Mouse (Mus musculus) C2C12 (cell line): Measurements from ENCODE around the gene Pjvk.

Source experiments
- CEBPB ChIP-seq: IDR thresholded peaks from one replicate; pipeline ENCODE4 v1.6.1; 2011; ENCODE audit warnings: low read depth, mild to moderate bottlenecking, control low read depth, moderate library complexity
- CTCF ChIP-seq: IDR thresholded peaks from one replicate; pipeline ENCODE4 v1.5.1; 2011; ENCODE audit not compliant: control insufficient read depth, insufficient read depth, insufficient read length
- FOSL1 ChIP-seq: IDR thresholded peaks from one replicate; pipeline ENCODE4 v1.8.0; 2011; ENCODE audit warnings: mild to moderate bottlenecking, low read length; ENCODE audit not compliant: poor library complexity, insufficient read depth, severe bottlenecking
- MAX ChIP-seq: IDR thresholded peaks from one replicate; pipeline ENCODE4 v1.6.1; 2011; ENCODE audit warnings: mild to moderate bottlenecking, control low read depth
- MYOD1 ChIP-seq: IDR thresholded peaks from one replicate; pipeline ENCODE4 v1.6.1; 2011; ENCODE audit warnings: low read depth; ENCODE audit not compliant: control insufficient read depth, insufficient read length
- MYOG ChIP-seq: IDR thresholded peaks from one replicate; pipeline ENCODE4 v1.6.1; 2011; ENCODE audit not compliant: control insufficient read depth, insufficient read length; ENCODE audit errors: extremely low read depth

DNA sequence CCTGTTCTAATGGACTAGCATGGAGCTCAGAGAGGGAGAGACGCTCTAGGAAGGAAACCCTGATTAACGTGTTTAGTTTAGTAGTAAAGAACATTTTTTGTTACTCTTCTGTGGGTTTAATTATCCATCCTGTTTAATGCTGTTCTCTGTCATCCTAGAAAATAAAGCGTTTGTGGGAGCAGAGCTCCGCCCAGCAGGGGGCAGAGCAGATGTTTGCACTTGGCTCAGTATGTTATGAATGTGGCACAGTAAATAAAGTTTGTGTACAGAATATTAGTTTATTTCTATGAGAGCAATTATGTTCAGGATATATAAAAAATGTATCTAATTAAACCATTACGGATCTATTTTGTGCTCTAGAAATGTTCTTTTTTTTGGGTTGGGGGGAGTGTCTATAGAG lies 49.1 kb upstream of the Pjvk start:
- no peak for TF ChIP-seq CTCF
- TF ChIP-seq CEBPB, result no peak
- no peak for TF ChIP-seq MAX
- TF ChIP-seq MYOD1, result no peak
- TF ChIP-seq FOSL1, result no peak
- no peak for TF ChIP-seq MYOG
